Mouse (Mus musculus): ENCODE measurements around the gene Csnk1g1.

Gene Csnk1g1

DNA sequence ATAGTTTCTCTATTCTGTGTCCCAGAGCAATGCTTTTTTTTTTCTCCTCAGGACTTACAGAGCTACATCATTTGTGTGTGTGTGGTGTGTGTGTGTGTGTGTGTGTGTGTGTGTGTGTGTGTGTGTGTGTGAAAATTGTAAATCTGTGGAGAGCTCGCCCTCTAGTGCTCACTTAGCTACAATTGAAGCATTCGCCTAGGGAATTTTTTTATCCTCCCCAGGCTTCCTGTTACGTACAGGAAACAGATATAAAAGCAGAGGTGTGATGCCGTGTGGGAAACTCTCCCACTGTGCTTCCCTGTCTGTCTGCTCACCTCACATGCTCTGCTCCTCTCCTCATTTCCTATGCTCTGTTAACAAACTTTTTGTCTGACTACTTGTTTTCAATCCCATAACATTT is 95.7 kb downstream of the Csnk1g1 start:
- DNase-seq = peak; percentile 48

DNA sequence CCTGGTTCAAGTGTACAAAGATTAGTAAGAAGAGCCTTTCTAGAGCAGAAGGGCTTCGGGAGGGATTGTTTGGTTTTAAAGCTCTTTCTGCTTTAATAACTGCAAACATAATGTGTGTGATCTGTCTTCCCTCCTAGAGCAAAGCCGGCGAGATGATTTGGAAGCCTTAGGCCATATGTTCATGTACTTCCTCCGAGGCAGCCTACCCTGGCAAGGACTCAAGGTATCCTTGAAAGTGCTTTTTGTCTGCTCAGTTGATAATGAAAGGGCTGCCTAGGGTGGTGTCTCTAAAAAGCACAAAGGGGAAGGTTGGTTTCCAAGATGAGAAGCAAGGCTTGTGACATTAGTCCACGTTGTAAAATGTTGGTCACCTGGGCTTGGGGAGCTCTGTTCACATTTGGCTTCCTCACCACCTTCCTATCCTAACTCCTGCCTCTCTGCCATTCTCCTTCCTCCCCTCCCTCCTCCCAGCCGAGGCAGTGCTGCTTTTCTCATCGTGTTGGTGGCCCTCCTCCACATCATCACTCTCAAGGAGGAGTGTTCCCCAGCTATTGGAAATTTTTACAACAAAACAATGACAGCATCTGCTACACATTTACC is 99.0 kb downstream of the Csnk1g1 start:
- no peak for DNase-seq

DNA sequence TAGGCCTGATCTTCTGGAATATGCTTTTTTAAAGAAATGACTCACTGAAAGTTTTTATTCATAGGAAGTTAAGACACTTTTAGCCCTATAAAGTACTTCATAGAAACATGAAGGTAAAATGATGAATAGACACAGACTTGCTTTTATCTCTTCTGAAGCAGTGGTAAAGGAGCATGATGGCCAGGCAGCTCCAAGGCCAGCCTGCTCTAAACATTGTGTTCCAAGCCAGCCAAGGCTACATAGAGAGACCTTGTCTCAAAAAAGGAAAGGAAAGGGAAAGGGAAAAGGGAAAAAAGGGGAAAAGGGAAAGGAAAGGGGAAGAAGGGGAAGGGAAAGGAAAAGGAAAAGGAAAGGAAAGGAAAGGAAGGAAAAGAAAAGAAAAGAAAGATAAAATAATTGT is 111.9 kb downstream of the Csnk1g1 start:
- DNase-seq = no peak

DNA sequence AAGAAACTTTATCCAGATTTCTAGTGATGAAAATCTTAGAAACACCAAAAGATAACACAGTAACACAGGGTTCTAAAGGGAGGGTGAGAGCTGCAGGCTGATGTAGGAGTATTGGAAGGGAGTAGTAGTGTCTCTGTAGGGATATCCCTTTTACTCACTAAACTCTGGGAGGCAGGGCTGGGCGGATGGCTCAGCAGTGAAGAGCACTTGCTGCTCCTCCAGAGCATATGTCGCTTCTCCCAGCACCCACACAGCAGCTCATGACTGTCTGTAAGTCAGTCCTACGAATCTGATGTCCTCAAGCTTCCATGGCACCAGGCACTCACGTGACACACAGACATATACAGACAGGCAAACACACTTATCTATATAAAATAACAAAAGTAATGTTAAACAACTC is 129.4 kb downstream of the Csnk1g1 start:
- no peak for DNase-seq

DNA sequence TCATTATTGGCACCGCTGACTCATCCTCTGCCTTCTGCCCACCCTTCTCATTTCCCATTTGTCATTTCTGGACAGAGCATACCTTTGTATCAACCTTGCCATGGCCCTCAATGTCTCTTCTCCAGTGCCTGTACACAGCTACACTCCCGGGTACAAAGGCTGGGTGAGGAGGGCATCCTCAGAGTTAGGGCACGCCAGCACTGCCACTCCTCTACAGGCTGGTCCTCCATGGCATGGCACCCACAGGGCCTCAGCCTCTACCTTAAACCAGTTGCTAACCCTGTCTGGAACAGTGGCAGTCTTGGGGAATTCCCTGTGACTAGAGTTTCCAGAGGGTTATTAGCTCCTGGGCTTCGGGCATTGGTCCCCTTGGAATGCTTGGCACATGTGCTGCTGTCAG is 129.9 kb downstream of the Csnk1g1 start:
- DNase-seq = no peak

DNA sequence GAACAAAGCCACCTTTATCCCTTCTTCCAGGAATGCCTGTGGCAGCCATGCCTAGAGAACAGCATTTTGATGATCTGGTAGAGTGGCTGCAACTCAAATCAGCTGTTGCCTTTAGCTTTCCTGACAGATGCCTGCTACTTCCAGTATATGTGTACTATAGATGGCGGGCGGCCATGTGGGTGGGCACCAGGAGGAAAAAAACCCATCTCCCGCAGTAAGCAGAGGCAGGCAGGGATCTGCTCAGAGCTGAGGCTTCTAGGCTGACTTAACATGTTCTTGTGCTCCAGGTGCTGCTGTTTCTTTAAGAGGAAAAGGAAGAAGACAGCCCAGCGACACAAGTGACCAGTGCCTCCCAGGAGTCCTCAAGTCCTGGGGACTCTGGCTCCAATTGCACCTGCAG is 130.6 kb downstream of the Csnk1g1 start:
- no peak for DNase-seq

DNA sequence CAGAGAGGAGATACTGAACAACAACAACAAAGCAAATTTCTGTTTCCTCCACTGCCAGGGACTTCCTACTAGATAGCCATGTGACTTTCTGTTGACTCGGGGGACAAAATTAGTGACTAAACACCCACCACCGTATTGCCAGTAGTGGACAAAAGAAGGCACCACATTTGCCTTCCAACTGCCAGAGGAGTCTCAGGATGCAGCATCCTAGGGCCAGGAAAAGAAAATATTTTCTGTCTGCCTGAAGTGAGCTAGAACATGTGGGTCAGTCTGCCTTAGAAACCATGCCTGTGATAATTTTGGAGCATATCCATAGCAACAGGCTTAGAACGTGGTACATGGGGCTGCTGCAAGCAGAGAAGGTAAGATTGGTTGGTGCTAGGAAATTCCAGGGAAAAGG is 132.1 kb downstream of the Csnk1g1 start:
- no peak for DNase-seq

DNA sequence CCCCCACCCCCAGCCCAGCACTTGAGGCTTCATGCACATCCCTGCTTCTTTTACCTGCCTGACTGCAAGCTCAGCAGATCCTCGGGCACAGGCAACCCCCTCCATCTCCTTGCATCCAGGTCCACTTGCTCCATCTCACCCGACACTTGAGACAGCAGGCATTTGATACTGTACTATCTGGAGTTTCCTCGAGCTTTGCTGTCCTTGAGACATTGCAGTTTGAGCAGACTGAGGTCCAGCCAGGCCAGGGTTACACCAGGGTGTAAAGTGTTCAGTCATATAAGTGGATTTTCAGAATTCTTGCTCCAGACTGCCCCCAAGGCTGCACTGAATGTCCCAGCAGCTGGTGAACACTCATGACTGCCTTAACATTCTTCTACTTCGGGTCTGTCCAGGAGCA is 133.6 kb downstream of the Csnk1g1 start:
- DNase-seq = no peak

DNA sequence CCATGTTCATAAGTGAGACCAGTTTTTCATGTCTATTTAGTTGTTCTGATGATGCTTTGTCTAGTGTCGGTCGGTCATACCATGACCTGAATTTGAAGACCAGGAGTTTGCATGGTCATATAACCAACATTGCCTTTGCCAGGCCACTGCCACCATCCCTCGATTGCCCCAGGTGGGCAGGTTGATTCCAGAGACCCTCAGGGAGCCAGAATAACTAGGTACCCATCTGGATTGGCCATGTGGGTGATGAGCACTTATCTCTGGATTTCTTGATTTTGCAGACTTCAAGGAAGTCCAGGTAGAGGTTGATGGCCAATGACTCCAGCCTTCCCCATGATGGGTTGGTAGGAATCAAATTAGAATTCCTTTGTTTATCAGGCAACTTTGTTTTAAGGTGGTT is 134.5 kb downstream of the Csnk1g1 start:
- no peak for DNase-seq

DNA sequence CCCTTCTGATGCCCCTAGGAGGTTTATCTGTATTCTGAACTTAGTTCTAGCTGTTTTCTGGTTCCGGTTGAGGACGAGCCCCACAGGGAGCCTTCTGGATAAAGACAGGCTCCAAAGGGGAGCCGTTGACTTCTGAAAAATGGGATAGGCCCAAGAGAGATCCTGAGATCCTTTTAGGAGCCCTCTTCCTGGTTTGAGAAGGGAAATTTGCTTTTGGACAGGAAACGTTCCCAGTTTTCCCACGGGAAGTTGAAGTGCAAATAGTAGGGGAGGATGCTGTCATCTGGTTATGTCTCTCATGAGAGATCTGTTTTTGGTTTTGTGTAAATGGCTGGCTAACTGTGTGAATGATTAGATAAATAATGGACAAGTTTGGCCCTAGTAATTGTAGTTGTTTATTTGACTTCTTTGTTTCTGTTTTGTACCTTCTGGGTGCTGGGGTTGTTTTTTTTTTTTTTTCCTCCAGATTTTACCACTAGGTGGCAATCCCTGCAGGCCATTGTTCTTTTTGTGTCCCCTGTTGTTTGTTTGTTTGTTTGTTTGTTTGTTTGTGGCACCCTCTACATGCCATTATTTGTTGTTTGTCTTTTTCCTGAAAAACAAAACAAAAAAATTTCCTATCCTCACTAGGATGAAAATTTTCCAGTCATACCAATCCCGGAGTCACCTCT is 141.3 kb downstream of the Csnk1g1 start:
- DNase-seq = no peak

DNA sequence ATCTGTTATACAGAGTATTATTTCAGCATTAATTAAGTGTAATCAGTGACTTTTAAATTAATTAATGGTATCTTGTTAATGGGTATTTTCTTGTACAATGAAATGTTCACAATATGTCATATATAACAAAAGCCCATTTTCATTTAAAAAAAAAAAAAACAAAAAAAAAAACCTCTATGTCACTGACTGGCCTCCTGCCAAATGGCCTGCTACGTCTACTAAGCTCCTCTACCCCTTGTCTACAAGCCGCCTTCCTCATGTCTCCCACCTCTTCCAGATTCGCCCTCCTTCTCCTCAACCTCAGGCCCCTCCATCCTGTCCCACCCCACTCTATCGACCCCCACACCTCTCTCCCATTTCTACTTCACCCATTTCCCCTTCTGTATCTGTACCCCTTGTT is 142.8 kb downstream of the Csnk1g1 start:
- DNase-seq = no peak

DNA sequence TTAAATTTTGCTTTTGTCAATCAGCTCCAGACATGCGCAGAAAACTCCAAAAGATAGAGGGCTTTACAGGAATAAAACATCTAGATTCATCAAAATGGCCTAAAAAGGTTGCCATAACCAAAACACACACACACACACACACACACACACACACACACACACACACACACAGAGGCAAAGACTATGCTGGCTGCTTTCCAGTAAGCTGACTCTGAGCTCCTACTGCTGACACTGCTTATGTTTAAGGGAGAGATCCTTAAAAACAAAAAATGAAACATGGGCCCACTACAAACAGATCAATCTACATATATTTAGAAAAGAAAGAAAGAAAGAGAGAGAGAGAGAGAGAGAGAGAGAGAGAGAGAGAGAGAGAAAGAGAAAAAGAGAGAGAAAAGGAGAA is 144.0 kb downstream of the Csnk1g1 start:
- no peak for DNase-seq

DNA sequence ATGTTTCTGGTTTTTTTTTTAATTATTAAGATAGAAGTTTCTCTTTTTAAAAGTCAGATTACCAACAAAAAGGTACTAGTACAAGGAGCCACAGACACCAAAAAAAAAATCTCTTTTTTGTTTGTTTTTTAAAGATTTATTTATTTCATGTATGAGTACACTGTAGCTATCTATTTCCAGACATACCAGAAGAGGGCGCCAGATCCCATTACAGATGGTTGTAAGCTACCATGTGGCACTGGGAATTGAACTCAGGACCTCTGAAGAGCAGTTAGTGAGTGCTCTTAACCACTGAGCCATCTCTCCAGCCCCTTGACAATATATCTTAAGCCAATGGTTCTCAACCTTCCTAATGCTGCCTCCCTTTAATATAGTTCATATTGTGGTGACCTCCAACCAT is 144.9 kb downstream of the Csnk1g1 start:
- no peak for DNase-seq

DNA sequence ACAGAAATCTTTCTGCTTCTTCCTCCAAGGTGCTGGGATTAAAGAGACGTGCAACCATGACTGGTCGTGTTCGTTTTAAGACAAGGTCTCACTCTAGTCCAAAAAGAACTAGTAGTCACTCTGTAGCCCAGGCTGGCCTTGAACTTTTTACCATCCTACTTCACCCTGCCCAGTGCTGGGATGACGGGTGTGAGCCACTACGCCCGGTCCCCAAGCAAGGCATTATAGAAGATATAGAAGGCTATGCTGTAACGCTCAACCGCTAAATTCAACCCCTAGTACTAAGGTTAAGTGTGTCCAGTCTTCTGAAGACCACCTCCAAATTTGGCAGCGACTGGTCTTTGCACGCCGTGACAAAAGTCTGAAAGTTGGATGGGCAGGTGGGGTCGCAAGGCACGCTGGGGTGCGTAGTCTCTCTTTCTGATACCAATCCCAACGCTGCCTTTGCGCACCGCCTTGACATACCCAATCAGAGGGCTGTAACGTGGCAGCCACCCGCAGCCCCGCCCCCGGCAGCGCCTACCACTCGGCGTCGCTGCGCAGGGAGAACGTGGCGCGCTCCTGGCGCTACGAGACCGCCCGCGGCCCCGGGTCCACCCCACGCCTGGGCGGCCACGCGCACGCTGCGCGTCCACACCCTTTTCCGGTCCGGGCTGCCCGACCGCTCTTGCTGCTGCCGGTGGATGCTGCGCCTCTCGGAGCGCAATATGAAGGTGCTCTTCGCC is 151.0 kb downstream of the Csnk1g1 start, which contains the start of gene Ppib:
TSS of gene Ppib (plus strand) at position 640 of the 725 bp plus-strand sequence.
- DNase-seq = peak; percentile 95

DNA sequence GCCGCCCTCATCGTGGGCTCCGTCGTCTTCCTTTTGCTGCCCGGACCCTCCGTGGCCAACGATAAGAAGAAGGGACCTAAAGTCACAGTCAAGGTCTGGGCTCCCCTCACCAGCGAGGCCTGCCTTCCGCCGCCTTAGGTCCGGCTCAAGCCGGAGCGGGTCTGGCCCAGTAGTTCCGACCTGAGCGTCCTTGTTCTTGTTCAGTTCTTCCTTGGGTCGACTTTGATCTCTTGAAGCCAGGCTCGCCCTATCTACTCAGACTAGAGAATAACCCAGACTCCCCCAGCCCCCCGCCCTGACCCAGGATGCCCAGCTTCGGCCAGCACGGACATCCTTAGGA is 151.6 kb downstream of the Csnk1g1 start:
- DNase-seq = no peak

DNA sequence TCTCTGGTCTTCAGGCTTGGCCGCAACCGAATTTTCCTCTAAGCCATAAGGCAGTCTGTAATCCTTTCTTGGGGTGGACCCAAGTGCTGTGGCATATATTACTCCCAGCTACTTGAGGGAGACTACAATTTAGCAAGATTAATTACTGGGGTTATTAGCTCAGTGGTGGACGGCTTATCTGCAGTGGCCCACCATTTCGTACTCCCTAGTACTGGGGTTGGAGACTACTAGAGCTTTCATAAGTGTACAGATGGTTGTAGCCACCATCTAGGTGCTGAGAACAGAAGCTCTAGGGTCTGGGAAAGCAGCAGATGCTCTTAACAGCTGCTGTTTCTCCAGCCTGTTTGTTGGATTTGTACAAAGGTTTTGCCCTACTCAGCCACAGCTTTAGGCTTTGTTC is 152.3 kb downstream of the Csnk1g1 start:
- no peak for DNase-seq

DNA sequence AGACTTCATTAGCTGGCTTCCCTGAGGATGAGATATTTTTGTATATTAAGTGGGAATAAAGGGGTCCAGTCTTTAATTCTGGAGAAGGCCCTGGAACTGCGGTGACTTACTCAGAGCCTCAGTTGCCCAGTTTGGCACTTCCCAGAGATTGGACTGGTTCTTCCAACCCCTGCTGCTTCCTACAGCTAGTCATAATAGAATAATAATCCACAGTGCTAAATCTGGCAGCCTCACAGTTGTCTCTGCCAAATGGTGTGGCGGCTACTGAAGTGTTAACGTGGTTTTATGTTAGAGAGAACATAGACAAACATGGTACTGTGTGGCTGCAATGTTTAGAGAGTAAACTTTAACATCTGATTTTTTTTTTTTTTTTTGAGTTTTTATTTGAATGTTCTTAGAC is 152.9 kb downstream of the Csnk1g1 start:
- DNase-seq = no peak

DNA sequence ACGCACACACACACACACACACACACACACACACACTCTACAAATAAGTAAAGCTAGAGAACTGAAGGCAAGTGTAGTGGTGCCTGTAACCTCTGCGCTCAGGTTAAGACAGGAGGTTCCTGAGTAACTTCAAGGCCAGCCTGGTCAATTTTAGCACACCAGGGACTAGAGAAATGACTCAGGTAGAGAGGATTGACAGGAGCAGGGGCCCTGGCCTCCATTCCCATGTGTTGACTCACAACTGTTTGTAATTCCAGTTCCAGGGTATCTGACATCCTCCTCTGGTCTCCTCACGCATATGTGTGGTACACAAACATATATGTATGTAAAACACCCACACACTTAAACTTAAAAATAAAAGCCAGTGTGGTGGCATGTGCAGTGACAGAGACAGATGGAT is 154.7 kb downstream of the Csnk1g1 start:
- DNase-seq = no peak

DNA sequence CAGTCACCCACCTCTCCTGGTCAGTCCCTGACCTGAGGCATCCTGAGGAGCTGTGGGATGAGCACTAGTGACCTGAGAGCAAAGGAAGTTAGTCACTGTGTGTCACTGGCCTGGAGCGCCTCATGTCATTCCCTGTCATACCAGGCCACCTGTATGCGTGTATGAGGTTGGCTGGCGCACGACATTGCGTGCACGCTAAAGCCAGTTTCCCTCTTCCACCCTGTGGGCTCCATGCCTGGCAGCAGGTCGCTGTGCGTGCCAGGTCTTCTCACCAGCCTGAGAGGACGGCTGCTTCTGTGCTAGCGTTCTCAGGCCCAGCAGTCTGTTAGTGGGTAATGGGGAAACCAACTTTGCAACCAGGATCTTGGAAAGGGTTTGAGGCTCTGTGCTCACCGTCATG is 155.6 kb downstream of the Csnk1g1 start:
- no peak for DNase-seq

DNA sequence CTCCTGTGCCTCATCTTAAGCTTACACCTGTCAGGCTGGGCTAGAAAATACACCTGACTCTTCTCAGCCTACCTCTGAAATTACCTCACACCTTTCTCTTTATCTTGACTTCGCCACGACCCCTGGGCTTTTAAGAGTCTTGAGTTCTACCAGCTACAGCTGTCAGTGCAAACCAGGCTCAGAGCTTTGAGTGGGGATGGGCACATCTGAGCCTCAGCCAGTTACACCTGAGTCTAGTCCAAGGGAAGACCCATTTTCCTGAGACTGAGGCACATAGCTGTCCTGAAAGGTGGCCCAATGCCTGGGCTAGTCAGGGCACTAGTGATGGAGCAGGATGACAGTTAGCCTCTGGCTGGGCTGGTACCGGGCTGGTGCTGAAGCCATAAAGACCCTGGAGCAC is 158.1 kb downstream of the Csnk1g1 start:
- no peak for DNase-seq

DNA sequence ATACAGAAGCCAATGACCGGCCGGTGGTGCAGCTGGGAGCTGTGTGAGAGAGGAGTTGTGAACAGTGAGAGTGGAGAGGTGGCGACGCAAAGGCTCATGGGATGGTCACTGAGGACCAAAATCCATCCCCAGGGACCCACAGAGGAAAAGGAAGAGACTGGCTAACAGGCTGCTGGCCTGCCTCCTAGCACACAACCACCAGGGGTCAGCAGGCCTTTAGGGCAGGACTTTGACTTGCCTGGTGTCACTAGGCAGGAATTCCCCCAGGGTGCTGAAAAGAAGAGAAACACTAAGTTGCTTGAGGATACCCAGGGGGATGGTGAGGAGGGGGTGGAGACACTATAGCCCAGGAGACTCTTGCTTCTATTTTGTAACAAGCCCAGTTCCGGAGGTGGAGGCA is 158.8 kb downstream of the Csnk1g1 start:
- peak; percentile 28 for DNase-seq

DNA sequence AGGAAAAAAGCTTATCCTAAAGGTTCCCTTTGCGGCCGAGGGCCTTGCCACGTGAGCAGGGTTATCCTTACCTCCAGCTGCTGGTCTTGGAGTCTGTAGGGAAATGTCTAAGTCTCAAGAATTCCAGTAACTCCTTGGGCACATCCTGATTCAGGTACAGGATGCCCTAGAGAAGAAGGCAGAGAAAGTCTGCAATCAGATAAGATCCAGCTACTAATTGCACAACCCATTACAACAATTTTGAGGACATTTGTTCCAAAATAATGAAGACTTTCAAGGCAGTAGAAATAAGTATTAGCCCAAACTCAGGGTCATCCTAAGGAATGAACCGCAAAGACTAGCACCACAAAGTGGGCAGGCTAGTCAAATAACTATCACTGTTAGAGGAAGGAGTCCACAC is 159.3 kb downstream of the Csnk1g1 start:
- DNase-seq = no peak

DNA sequence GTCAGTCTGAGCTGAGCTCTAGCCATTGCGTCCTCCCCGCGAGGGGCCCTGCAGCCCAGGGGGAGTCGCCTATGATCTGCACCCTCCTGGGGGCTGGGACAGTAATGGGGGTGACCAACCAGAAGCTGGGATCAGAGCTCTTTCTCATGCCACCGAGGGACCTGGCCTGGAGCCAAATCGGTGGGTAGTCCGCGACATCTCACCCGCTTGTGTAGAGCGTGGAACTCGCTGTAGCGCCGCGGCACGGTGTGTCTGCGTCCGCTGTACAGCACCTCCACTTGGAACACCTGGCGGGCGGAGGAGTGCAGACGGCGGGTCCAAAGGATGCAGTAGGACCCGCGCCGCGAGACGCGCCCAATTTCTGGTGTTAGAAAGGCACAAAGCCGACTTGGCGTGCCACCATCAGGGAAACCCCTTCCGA is 160.3 kb downstream of the Csnk1g1 start:
- DNase-seq = peak; percentile 60

DNA sequence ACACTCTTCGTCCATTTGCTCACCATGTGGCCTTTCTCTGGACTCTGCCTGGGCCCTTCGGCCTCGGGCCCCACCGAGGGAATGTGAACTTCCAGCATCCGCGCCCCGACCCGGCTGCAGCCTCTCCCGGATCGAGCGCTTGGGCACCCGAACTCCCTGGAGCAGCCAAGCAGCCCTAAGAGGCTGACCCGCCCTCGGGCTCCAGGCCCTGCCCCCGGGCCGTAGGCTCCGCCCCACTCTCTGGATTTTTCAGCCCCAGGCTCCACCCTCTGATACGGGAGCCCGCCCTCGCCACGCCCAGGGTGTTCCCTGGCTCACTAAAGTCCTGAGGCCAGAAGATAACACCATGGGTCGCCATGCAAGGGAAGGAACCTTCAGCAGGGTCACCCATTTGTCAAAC is 160.9 kb downstream of the Csnk1g1 start, which contains the start of gene Snx22:
TSS of gene Snx22 (minus strand) at position 137 of the 400 bp plus-strand sequence.
- DNase-seq = peak; percentile 61

Measured in right cerebral cortex, postnatal 4 days (tissue).